Mouse (Mus musculus): ENCODE results near the gene Adk.

Adk gene

GRCm38 (mm10) chr14:21099371-21099770, 47.0 kb downstream of the Adk start:
- no peak for DNase-seq (ENCODE audit: extremely low read depth, low read depth)

- DNase-seq (ENCODE audit: extremely low read depth, low read depth), result no peak
These were observed 48.5 kb downstream of the Adk start for GRCm38 (mm10) chr14:21100876-21101275.

- DNase-seq (ENCODE audit: extremely low read depth, low read depth), result peak; percentile 41
These were observed 49.2 kb downstream of the Adk start for GRCm38 (mm10) chr14:21101562-21101961.

- DNase-seq (ENCODE audit: extremely low read depth, low read depth), result no peak
These were observed 50.4 kb downstream of the Adk start for GRCm38 (mm10) chr14:21102666-21103203.

GRCm38 (mm10) chr14:21105049-21105448, 52.7 kb downstream of the Adk start:
- no peak for DNase-seq (ENCODE audit: extremely low read depth, low read depth)

- no peak for DNase-seq (ENCODE audit: extremely low read depth, low read depth)
These were observed 54.2 kb downstream of the Adk start for GRCm38 (mm10) chr14:21106582-21106981.

- no peak for DNase-seq (ENCODE audit: extremely low read depth, low read depth)
These were observed 55.2 kb downstream of the Adk start for GRCm38 (mm10) chr14:21107551-21107950.

GRCm38 (mm10) chr14:21110492-21110891, 58.1 kb downstream of the Adk start:
- no peak for DNase-seq (ENCODE audit: extremely low read depth, low read depth)

- no peak for DNase-seq (ENCODE audit: extremely low read depth, low read depth)
These were observed 59.1 kb downstream of the Adk start for GRCm38 (mm10) chr14:21111500-21111899.

GRCm38 (mm10) chr14:21112174-21112573, 59.8 kb downstream of the Adk start:
- DNase-seq (ENCODE audit: extremely low read depth, low read depth), result no peak

GRCm38 (mm10) chr14:21112742-21113141, 60.4 kb downstream of the Adk start:
- no peak for DNase-seq (ENCODE audit: extremely low read depth, low read depth)

GRCm38 (mm10) chr14:21114339-21114738, 62.0 kb downstream of the Adk start:
- DNase-seq (ENCODE audit: extremely low read depth, low read depth), result no peak

GRCm38 (mm10) chr14:21115318-21115717, 62.9 kb downstream of the Adk start:
- no peak for DNase-seq (ENCODE audit: extremely low read depth, low read depth)

- DNase-seq (ENCODE audit: extremely low read depth, low read depth), result peak; percentile 10
These were observed 63.6 kb downstream of the Adk start for GRCm38 (mm10) chr14:21115888-21116460.

- DNase-seq (ENCODE audit: extremely low read depth, low read depth), result no peak
These were observed 65.7 kb downstream of the Adk start for GRCm38 (mm10) chr14:21118095-21118494.

GRCm38 (mm10) chr14:21119653-21120313, 67.4 kb downstream of the Adk start:
- DNase-seq (ENCODE audit: extremely low read depth, low read depth), result no peak

- peak; percentile 33 for DNase-seq (ENCODE audit: extremely low read depth, low read depth)
These were observed 68.1 kb downstream of the Adk start for GRCm38 (mm10) chr14:21120473-21120872.

GRCm38 (mm10) chr14:21127215-21127614, 74.8 kb downstream of the Adk start:
- no peak for DNase-seq (ENCODE audit: extremely low read depth, low read depth)

- peak; percentile 63 for DNase-seq (ENCODE audit: extremely low read depth, low read depth)
These were observed 84.5 kb downstream of the Adk start for GRCm38 (mm10) chr14:21136906-21137305.

- no peak for DNase-seq (ENCODE audit: extremely low read depth, low read depth)
These were observed 90.2 kb downstream of the Adk start for GRCm38 (mm10) chr14:21142603-21143002.

- no peak for DNase-seq (ENCODE audit: extremely low read depth, low read depth)
These were observed 91.2 kb downstream of the Adk start for GRCm38 (mm10) chr14:21143406-21144115.

GRCm38 (mm10) chr14:21147171-21147570, 94.8 kb downstream of the Adk start:
- no peak for DNase-seq (ENCODE audit: extremely low read depth, low read depth)
